Mouse (Mus musculus): ENCODE measurements at regions not wholly inside any gene's neighbourhood (a gene's known extent, or its start where the extent isn't known, plus 50 kb on each side); places are given as distances from the start of the nearest gene placed in this dataset.

DNA sequence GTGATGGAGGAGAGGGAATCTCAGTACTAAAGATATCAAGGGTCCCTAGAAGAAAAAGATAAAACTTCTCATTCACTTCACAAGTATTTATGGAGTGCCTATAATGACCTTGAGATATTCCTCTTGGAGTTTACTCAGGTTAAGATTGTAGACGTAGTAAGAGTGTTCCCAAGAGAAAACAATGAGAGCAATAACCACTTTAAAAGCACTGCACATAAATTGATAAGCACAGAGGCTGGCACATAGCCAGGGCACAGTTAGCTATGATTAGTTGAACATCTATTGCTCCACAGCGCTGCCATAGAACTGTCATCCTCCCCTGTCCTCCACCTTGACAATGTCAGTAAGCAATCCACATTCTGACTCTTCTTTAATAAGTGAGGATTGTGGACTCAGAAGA lies 389.8 kb upstream of the Dynlrb2 start:
- Histone ChIP-seq H3K4me2 (replicated peaks; ENCODE audit: low read depth) (no peak overlapping the region), H3K36me3 (ENCODE audit: control insufficient read depth, insufficient read depth) (no peaks in the 10 kb centered on the region), H3K9ac (ENCODE audit: low read depth, low read length) (no peak overlapping the region), H3K27me3 (replicated peaks; ENCODE audit: control insufficient read depth, insufficient read depth, low read length) (no peaks in the 10 kb centered on the region), H3K4me1 (replicated peaks; ENCODE audit: control insufficient read depth, insufficient read depth, low read length) (peaks cover 10% of the 10 kb centered on the region), H3K27ac (ENCODE audit: low read depth, low read length) (no peak overlapping the region), H3K9me3 (ENCODE audit: control insufficient read depth) (no peaks in the 10 kb centered on the region), H3K4me3 (ENCODE audit: low read depth, low read length) (no peak overlapping the region)
- no peak for ATAC-seq
- WGBS, result 30% methylated on average over 2 of the region's 2 CpGs
- TF ChIP-seq CTCF (IDR thresholded peaks at IDR 0.05; ENCODE audit: low read depth), result no peak

DNA sequence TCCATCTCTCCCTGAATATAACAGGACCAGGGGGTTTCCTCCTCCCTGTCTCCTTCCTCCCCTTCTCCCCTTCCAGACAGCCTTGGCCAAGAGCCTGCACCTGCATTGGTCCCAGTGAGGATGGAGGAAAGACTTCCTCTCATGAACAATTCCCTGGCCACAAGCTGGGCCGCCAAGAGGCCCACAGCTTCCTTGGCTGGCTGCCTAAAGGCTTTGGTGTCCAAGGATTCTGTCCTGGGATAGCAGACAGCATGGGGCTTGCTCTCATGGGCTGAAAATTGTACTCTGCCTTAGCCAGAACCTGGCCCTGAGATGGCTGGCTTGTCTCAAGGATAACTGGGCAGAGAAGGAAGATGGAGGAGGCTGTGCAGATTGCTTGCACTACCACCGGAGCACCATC lies 390.3 kb upstream of the Dynlrb2 start:
- H3K9ac ChIP-seq (ENCODE audit: low read depth, low read length), result no peak overlapping the region
- peaks cover 10% of the 10 kb centered on the region for H3K4me1 ChIP-seq (replicated peaks; ENCODE audit: control insufficient read depth, insufficient read depth, low read length)
- H3K27me3 ChIP-seq (replicated peaks; ENCODE audit: control insufficient read depth, insufficient read depth, low read length), result no peaks in the 10 kb centered on the region
- TF ChIP-seq CTCF (IDR thresholded peaks at IDR 0.05; ENCODE audit: low read depth), result no peak
- no peak for ATAC-seq
- no peaks in the 10 kb centered on the region for H3K9me3 ChIP-seq (ENCODE audit: control insufficient read depth)
- H3K4me2 ChIP-seq (replicated peaks; ENCODE audit: low read depth), result no peak overlapping the region
- no peak overlapping the region for H3K4me3 ChIP-seq (ENCODE audit: low read depth, low read length)
- WGBS, result 58% methylated on average over 2 of the region's 2 CpGs
- no peak overlapping the region for H3K27ac ChIP-seq (ENCODE audit: low read depth, low read length)
- H3K36me3 ChIP-seq (ENCODE audit: control insufficient read depth, insufficient read depth), result no peaks in the 10 kb centered on the region

- no peaks in the 10 kb centered on the region for H3K36me3 ChIP-seq (ENCODE audit: control insufficient read depth, insufficient read depth)
- no peaks in the 10 kb centered on the region for H3K27me3 ChIP-seq (replicated peaks; ENCODE audit: control insufficient read depth, insufficient read depth, low read length)
- no peak overlapping the region for H3K4me3 ChIP-seq (ENCODE audit: low read depth, low read length)
- no peak for ATAC-seq
- TF ChIP-seq CTCF (IDR thresholded peaks at IDR 0.05; ENCODE audit: low read depth), result no peak
- H3K9me3 ChIP-seq (ENCODE audit: control insufficient read depth), result no peaks in the 10 kb centered on the region
- peak overlapping the region; percentile 49 for H3K4me2 ChIP-seq (replicated peaks; ENCODE audit: low read depth)
- H3K4me1 ChIP-seq (replicated peaks; ENCODE audit: control insufficient read depth, insufficient read depth, low read length), result peaks cover 10% of the 10 kb centered on the region
- no peak overlapping the region for H3K27ac ChIP-seq (ENCODE audit: low read depth, low read length)
- WGBS, result 11% methylated on average over 12 of the region's 12 CpGs
- no peak overlapping the region for H3K9ac ChIP-seq (ENCODE audit: low read depth, low read length)
Observed at GRCm38 (mm10) chr8:116111168-116111567, 393.6 kb upstream of the Dynlrb2 start.

DNA sequence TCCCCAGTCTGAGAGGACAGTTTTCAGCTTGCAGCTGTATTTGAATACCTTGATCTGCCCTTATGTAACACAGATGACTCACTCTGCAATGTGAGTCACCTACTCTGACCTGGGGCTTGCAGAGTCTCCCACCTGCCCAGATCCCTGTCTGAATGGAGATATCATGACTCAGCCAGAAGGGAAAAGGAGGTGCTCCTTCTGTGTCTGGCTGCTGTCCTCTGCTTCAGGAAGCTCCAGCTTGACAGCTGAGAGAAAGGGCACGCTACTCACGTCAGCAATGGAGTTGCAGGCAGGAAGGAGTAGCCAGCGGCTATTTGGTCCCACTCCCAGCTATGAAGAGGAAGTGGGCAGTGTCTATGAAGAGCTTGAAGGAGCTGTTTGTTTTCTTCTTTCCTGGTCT lies 389.1 kb upstream of the Maf start:
- Histone ChIP-seq H3K9me3 (ENCODE audit: control insufficient read depth) (no peaks in the 10 kb centered on the region), H3K4me1 (replicated peaks; ENCODE audit: control insufficient read depth, insufficient read depth, low read length) (peaks cover 6% of the 10 kb centered on the region; the same call in 1 of the 2 replicates), H3K36me3 (ENCODE audit: control insufficient read depth, insufficient read depth) (no peaks in the 10 kb centered on the region), H3K9ac (ENCODE audit: low read depth, low read length) (no peak overlapping the region), H3K4me2 (replicated peaks; ENCODE audit: low read depth) (no peak overlapping the region), H3K27ac (ENCODE audit: low read depth, low read length) (no peak overlapping the region), H3K27me3 (replicated peaks; ENCODE audit: control insufficient read depth, insufficient read depth, low read length) (no peaks in the 10 kb centered on the region), H3K4me3 (ENCODE audit: low read depth, low read length) (no peak overlapping the region)
- TF ChIP-seq CTCF (IDR thresholded peaks at IDR 0.05; ENCODE audit: low read depth), result no peak
- ATAC-seq, result no peak
- 19% methylated on average over 3 of the region's 3 CpGs for WGBS

GRCm38 (mm10) chr8:116083156-116083555 lies 375.6 kb upstream of the Maf start:
- Histone ChIP-seq H3K9me3 (ENCODE audit: control insufficient read depth) (no peaks in the 10 kb centered on the region), H3K27me3 (replicated peaks; ENCODE audit: control insufficient read depth, insufficient read depth, low read length) (no peaks in the 10 kb centered on the region), H3K9ac (ENCODE audit: low read depth, low read length) (no peak overlapping the region), H3K27ac (ENCODE audit: low read depth, low read length) (no peak overlapping the region), H3K4me3 (ENCODE audit: low read depth, low read length) (no peak overlapping the region), H3K4me1 (replicated peaks; ENCODE audit: control insufficient read depth, insufficient read depth, low read length) (no peaks in the 10 kb centered on the region), H3K36me3 (ENCODE audit: control insufficient read depth, insufficient read depth) (no peaks in the 10 kb centered on the region), H3K4me2 (replicated peaks; ENCODE audit: low read depth) (no peak overlapping the region)
- no peak for ATAC-seq
- WGBS, result 99% methylated on average over 2 of the region's 2 CpGs
- no peak for TF ChIP-seq CTCF (IDR thresholded peaks at IDR 0.05; ENCODE audit: low read depth)

DNA sequence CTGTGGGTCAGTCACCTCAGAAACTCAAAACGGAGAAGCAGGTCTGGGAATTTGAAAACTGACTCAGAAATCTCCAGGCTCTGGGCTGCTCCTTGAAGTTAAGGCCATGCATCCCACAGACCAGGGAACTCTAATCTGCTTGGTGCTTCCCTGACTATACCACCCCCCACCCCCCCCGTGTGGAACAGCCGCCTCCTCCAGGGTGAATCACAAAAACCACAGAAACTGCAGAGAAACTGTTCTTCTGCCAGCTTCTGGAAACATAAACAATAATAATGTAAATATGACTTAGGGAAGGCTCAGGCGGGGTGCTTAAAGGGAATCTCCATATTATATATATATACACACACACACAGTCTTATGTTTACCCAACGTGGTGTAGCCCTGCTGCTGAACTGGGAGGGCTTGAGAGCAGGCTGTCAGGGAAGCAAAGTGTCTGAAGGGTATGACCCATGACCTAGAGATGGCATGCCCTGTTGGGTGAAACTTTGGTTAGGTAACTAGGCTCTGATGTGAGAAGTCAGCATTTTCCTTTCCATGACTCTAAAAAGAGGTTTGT lies 371.3 kb upstream of the Maf start:
- no peak overlapping the region for H3K9ac ChIP-seq (ENCODE audit: low read depth, low read length)
- H3K36me3 ChIP-seq (ENCODE audit: control insufficient read depth, insufficient read depth), result no peaks in the 10 kb centered on the region
- TF ChIP-seq CTCF (IDR thresholded peaks at IDR 0.05; ENCODE audit: low read depth), result no peak
- H3K4me1 ChIP-seq (replicated peaks; ENCODE audit: control insufficient read depth, insufficient read depth, low read length), result no peaks in the 10 kb centered on the region
- no peak overlapping the region for H3K27ac ChIP-seq (ENCODE audit: low read depth, low read length)
- no peaks in the 10 kb centered on the region for H3K9me3 ChIP-seq (ENCODE audit: control insufficient read depth)
- ATAC-seq, result 0 out of 2 replicates have a peak, but pooled peaks have one; percentile 13
- WGBS, result 48% methylated on average over 5 of the region's 5 CpGs
- H3K4me3 ChIP-seq (ENCODE audit: low read depth, low read length), result no peak overlapping the region
- H3K27me3 ChIP-seq (replicated peaks; ENCODE audit: control insufficient read depth, insufficient read depth, low read length), result no peaks in the 10 kb centered on the region
- no peak overlapping the region for H3K4me2 ChIP-seq (replicated peaks; ENCODE audit: low read depth)

DNA sequence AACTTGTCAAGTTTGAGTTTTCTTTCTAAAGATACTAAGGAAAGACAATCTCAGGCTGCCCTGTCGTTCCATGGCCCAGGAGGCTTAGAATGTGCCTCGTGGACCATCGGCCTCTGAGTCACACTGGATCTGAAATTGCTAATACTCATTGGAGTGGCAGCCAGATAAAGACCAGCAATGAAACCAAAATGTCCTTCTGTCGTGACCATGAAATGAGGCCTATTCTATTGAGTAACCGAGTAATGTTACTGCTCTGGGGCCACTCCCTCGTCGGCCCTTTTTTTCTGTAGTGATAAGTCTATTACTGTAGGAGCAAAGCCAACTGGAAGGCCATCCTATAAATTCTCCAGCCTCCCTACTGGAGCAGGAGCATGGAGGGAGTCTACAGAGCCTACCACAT lies 363.9 kb upstream of the Maf start:
- H3K27me3 ChIP-seq (replicated peaks; ENCODE audit: control insufficient read depth, insufficient read depth, low read length), result no peaks in the 10 kb centered on the region
- no peak overlapping the region for H3K4me3 ChIP-seq (ENCODE audit: low read depth, low read length)
- no peak overlapping the region for H3K9ac ChIP-seq (ENCODE audit: low read depth, low read length)
- no peaks in the 10 kb centered on the region for H3K9me3 ChIP-seq (ENCODE audit: control insufficient read depth)
- no peaks in the 10 kb centered on the region for H3K36me3 ChIP-seq (ENCODE audit: control insufficient read depth, insufficient read depth)
- no peak overlapping the region for H3K4me2 ChIP-seq (replicated peaks; ENCODE audit: low read depth)
- peak; percentile 74 for ATAC-seq
- TF ChIP-seq CTCF (IDR thresholded peaks at IDR 0.05; ENCODE audit: low read depth), result no peak
- 39% methylated on average over 7 of the region's 7 CpGs for WGBS
- H3K27ac ChIP-seq (ENCODE audit: low read depth, low read length), result peak overlapping the region; percentile 36; the same call in 1 of the 2 replicates
- no peaks in the 10 kb centered on the region; the same call in 1 of the 2 replicates for H3K4me1 ChIP-seq (replicated peaks; ENCODE audit: control insufficient read depth, insufficient read depth, low read length)

Measured in intestine, postnatal 0 days (tissue).